Mouse (Mus musculus) G1E (cell line): ENCODE results near the gene Nudt6. TPM values are rescaled to one million over a fixed set of nuclear protein-coding genes. Genes with fewer than 3 reads are reported as not detected.

Source experiments
- ATAC-seq: 2 replicates; pipeline ENCODE4 v1.8.0; 2016; ENCODE audit warnings: mild to moderate bottlenecking; ENCODE audit not compliant: insufficient number of reproducible peaks, poor library complexity, low FRiP score, severe bottlenecking; ENCODE audit errors: extremely low read depth
- DNase-seq: peaks from one replicate; pipeline ENCODE4 v3.0.0; 2012; ENCODE audit warnings: low spot score
- H3K27me3 ChIP-seq: 2 replicates; pipeline ENCODE4 v1.6.1; 2012; ENCODE audit warnings: mild to moderate bottlenecking, low read length, inconsistent platforms; ENCODE audit not compliant: insufficient read depth
- H3K36me3 ChIP-seq: replicated peaks from 2 replicates; pipeline ENCODE3; 2012; ENCODE audit warnings: mild to moderate bottlenecking, inconsistent platforms
- H3K4me1 ChIP-seq: 2 replicates; pipeline ENCODE4 v1.6.1; 2012; ENCODE audit warnings: low read depth, low read length, inconsistent platforms, mixed read lengths; ENCODE audit not compliant: insufficient read depth
- H3K4me3 ChIP-seq: 2 replicates; pipeline ENCODE4 v1.5.1; 2012; ENCODE audit warnings: low read depth, mild to moderate bottlenecking, inconsistent platforms, low read length, moderate library complexity, mixed read lengths
- H3K9me3 ChIP-seq: replicated peaks from 2 replicates; pipeline ENCODE4 v1.6.1; 2012; ENCODE audit warnings: inconsistent platforms
- CTCF ChIP-seq: IDR thresholded peaks from 2 replicates; pipeline ENCODE4 v1.5.1; 2012; ENCODE audit warnings: low read depth, low read length, inconsistent platforms, mixed read lengths
- GATA1 ChIP-seq: IDR thresholded peaks from 2 replicates; pipeline ENCODE4 v1.6.1; 2012; ENCODE audit warnings: borderline replicate concordance, low read length, inconsistent platforms, mixed read lengths
- GATA2 ChIP-seq: IDR thresholded peaks from 2 replicates; pipeline ENCODE4 v1.6.1; 2012; ENCODE audit warnings: low read depth, low read length, inconsistent platforms, borderline replicate concordance
- POLR2AphosphoS5 ChIP-seq: IDR thresholded peaks from 2 replicates; pipeline ENCODE4 v1.6.1; 2012; ENCODE audit warnings: low read depth, low read length, inconsistent platforms; ENCODE audit not compliant: insufficient replicate concordance
- TAL1 ChIP-seq: conservative IDR thresholded peaks from 2 replicates; pipeline ENCODE4 v1.6.1; 2012; ENCODE audit warnings: low read depth, low read length, inconsistent platforms, mixed read lengths
- polyA plus RNA-seq: library from polyadenylated mRNA; stranded (reverse); fragments of >175 nt; gene quantifications from 2 replicates; pipeline ENCODE4 v1.2.3, GENCODE M21; 2012
- total RNA-seq, 2 experiments: library from RNA; stranded (forward) in 1 of 2; stranded (reverse) in 1 of 2; fragments of 200-1000 nt in 1 of 2; fragments of >200 nt in 1 of 2; fragmentation: Nextera tagmentation in 1 of 2; gene quantifications; 2 replicates each; pipeline ENCODE4 v1.2.3; 2014 to 2017

The Nudt6 gene
- 9.6 and 10.6 TPM in 2 replicates for total RNA-seq (2014; fragmentation: Nextera tagmentation)
- 12.4 and 14.7 TPM in 2 replicates for total RNA-seq (2017)
- 11.5 and 14.2 TPM in 2 replicates for polyA plus RNA-seq

DNA sequence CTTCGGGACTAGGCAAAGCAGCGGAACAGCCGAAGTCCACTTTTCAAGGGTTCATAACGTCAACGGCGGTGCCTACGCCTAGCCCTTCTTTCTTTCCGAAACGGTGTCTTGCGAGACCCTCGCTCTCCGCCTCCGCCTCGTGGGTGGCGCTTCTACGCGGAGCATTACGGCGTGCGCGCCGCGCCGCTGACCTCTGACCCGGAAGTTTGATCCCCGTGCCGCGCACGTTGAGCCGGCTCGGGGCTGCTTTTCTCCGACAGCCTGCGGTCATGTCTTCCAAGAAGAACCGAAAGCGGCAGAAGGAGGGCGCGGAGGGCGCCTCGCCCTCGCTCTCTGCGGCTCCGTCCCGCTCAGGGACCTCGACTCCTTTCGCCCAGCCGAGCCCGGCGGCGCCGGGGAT lies at the start of gene Nudt6:
TSS of gene Nudt6 (minus strand) at position 140 of the 400 bp plus-strand sequence.
- DNase-seq: peak; percentile 73
- Histone ChIP-seq H3K4me3 (peak within 1 kb of the TSS; percentile 95), H3K27me3 (no peaks in the 10 kb centered on the region), H3K9me3 (no peaks in the 10 kb centered on the region), H3K4me1 (peaks cover 37% of the 10 kb centered on the region), H3K36me3 (peaks cover 32% of the 10 kb centered on the region)
- ATAC-seq: peak; percentile 43
- TF ChIP-seq GATA2: no peak
- no peak for TF ChIP-seq GATA1
- no peak for TF ChIP-seq CTCF
- no peak for TF ChIP-seq TAL1
- no peak for TF ChIP-seq POLR2AphosphoS5

DNA sequence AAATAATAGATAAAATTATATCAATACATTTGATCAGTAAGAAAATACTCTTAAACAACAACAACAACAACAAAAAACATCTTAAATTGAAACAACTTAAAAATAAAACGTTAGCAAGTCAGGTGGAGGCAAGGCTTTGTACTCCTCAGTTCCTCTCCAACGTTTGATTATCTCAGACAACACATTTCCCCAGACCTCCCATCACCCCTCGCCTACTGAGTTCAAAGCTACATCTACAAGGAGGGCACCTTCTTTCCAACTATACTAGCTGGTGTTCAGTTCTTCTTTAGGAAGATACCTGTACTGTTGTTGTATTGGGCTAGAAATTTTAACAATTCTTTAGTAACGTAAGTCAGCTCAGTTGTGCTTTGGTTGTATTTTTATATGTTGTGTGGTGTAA lies 49.3 kb upstream of the Nudt6 start:
- H3K4me3 ChIP-seq: no peak overlapping the region
- H3K27me3 ChIP-seq: no peaks in the 10 kb centered on the region
- H3K36me3 ChIP-seq: peaks cover 40% of the 10 kb centered on the region
- peaks cover 9% of the 10 kb centered on the region for H3K4me1 ChIP-seq
- DNase-seq (no peak), ATAC-seq (no peak)
- TF ChIP-seq TAL1 (peak; percentile 25; the same call in 1 of the 2 replicates), CTCF (no peak), POLR2AphosphoS5 (no peak)
- no peaks in the 10 kb centered on the region for H3K9me3 ChIP-seq

DNA sequence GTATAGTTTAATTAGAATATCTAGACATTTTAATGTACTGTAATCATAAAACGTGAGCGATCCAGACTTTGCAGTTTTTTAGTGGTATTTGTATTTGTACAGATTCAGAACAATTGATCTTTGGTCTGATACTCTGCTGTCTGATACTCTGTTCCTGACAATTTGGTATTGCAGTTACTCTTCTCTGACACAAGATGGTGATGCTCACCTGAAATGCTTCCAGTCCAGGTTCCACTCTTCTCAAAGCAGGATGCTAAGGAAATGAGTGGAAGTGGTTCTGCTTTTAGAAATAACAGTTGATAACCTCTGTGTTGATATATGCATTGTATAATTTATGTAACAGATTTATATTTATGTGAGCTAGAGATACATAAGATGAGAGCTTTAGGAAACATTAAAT lies 48.2 kb upstream of the Nudt6 start:
- ATAC-seq: peak; percentile 49; the same call in 1 of the 2 replicates
- Histone ChIP-seq H3K4me1 (peaks cover 8% of the 10 kb centered on the region), H3K36me3 (peaks cover 41% of the 10 kb centered on the region), H3K4me3 (no peak overlapping the region), H3K27me3 (no peaks in the 10 kb centered on the region), H3K9me3 (no peaks in the 10 kb centered on the region)
- TF ChIP-seq GATA2 (no peak), TAL1 (no peak), CTCF (no peak), POLR2AphosphoS5 (no peak), GATA1 (no peak)
- no peak for DNase-seq

DNA sequence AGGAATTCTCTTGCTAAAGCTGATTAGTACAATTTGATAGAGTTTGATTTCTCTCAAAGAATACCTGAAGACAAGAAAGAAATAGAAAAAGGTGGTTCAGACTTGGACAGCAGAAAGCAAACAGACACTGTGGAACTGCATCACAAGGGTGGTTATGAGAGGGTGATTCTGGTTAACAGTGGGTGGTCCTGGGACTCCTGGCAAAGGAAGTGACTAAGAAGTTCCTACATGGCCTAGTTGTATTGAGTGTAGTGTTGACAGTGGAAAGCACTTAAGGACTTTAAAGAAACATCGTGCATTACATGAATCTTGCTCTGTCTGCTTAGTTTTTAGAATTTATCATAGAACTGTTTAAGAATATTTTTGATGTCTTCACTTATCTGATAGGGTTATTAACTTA lies 36.0 kb upstream of the Nudt6 start:
- H3K27me3 ChIP-seq: no peaks in the 10 kb centered on the region
- no peak overlapping the region for H3K4me3 ChIP-seq
- ATAC-seq: no peak
- DNase-seq: no peak
- H3K36me3 ChIP-seq: peaks cover 37% of the 10 kb centered on the region
- H3K9me3 ChIP-seq: no peaks in the 10 kb centered on the region
- H3K4me1 ChIP-seq: no peaks in the 10 kb centered on the region
- TF ChIP-seq CTCF: no peak
- no peak for TF ChIP-seq POLR2AphosphoS5
- no peak for TF ChIP-seq GATA2
- TF ChIP-seq GATA1: no peak
- TF ChIP-seq TAL1: no peak

DNA sequence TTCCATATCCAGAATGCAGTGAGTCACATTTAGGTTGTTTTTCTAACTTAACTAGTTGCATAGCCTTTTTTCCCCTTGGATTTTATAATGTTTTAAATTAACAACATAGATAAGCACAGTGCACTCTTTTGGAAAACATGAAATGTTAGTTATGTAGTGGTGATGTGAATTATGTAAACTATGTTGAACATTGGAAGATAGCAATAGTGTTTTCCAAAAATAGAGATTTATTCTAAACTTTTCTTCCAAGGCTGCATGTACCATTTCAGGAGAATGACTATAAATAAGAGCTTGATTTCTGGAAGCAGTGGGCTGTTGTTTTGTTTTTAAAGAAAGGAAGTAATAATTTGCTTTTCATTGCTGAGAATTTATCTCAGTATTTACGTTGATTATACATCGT lies 23.4 kb upstream of the Nudt6 start:
- Histone ChIP-seq H3K9me3 (no peaks in the 10 kb centered on the region), H3K27me3 (no peaks in the 10 kb centered on the region), H3K36me3 (peaks cover 62% of the 10 kb centered on the region), H3K4me3 (no peak overlapping the region), H3K4me1 (no peaks in the 10 kb centered on the region; the same call in 1 of the 2 replicates)
- no peak for DNase-seq
- no peak for TF ChIP-seq POLR2AphosphoS5
- no peak for TF ChIP-seq TAL1
- TF ChIP-seq CTCF: no peak
- TF ChIP-seq GATA2: no peak
- TF ChIP-seq GATA1: no peak
- ATAC-seq: no peak

DNA sequence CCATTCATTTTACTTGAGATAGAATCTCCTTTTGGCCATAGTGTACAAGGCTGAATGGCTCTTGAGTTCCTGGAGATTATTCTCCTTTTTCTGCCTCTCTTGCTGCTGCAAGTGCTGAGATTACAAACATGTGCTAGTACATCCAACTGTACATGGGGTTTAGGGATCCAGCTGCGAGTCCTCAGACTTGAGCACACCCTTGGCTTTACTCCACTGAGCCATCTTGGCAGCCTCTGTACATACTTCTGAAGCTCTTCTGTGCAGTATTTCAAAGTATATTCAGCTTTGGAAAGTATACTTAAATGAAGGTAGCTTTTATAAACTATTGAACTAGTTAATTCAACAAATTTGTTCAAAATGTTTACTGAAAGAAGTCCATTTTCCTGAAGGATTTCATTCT lies 19.8 kb upstream of the Nudt6 start:
- no peak for ATAC-seq
- H3K9me3 ChIP-seq: no peaks in the 10 kb centered on the region
- TF ChIP-seq GATA2 (no peak), CTCF (no peak), TAL1 (no peak)
- no peaks in the 10 kb centered on the region for H3K27me3 ChIP-seq
- peaks cover 72% of the 10 kb centered on the region for H3K36me3 ChIP-seq
- DNase-seq: no peak
- no peak overlapping the region for H3K4me3 ChIP-seq
- H3K4me1 ChIP-seq: no peaks in the 10 kb centered on the region; the same call in 1 of the 2 replicates

DNA sequence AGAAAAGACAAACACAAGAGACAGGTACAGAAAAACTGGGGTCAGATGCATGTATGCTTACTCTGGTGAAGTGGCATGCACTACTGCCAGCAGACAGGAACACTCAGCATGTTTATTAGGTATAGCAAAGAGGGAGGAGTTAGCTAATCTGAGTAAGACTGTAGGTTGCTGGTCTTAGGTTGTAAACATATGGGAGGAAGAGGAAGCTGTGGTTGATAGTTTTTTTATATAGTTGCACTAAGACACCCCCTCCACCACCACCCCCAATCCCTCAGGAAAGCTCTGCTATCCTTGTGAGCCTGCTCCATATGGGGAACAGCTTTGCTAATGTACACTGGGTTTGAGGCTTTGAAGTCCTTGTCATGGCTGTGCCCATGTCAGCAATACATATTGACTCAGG lies 10.3 kb upstream of the Nudt6 start:
- no peak overlapping the region for H3K4me3 ChIP-seq
- ATAC-seq (no peak), DNase-seq (no peak)
- peaks cover 73% of the 10 kb centered on the region for H3K36me3 ChIP-seq
- no peaks in the 10 kb centered on the region for H3K27me3 ChIP-seq
- no peaks in the 10 kb centered on the region for H3K9me3 ChIP-seq
- H3K4me1 ChIP-seq: peaks cover 15% of the 10 kb centered on the region
- no peak for TF ChIP-seq CTCF
- TF ChIP-seq POLR2AphosphoS5: no peak
- TF ChIP-seq TAL1: no peak
- no peak for TF ChIP-seq GATA2
- TF ChIP-seq GATA1: no peak
